ENCODE assay signal across 8 mouse cellular contexts in the genomic region with DNA sequence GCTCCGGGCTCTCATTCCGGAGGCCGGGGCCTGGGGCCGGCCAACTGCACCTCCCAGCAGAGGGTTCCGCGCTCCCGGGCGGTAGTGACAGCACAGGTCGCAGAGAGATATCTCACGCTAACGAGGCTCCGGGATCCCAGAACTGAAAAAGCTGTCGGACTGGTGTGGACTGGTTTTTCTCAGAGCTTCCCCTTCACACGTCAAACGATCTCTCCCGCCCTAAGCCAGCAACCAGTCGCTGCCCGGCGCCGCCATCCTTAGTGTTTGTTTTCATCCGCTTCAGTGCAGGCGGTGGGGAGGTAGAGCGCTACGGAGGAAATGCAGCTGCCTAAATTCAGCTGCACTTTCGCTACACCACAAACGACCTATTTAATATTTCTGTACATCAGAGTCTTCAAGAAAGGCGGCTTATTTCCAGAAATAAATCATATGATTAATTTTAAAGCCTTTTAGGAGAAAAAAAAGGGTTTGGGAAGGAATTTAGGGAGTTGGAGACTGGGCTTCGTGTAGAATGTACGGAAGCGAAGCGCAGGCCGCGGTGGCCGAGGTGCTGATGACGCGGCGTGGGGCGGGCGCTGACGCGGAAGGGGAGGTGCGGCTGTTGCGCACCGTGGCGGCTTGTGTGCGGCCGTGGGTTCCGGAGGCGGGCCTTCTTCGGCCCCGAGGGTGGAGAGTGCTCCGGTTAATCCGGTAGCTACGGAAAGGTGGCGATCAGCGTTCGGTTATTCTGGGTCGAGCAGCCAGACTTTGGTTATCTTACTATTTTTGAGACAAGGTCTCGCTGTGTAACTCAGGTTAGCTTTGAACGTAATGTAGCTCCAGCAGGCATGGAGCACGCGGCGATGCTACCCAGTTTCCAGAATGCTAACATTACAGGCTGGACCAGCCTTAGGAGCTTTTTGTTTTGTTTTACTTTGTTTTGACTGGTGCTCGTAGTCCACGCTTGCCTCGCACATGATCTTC. TPM values are rescaled to one million over a fixed set of nuclear protein-coding genes. Genes with fewer than 3 reads are reported as not detected.
DNase-seq lines count a peak whose midpoint lies in the region; ATAC-seq and TF ChIP-seq lines count a peak whose summit lies in the region.

Gene Atg13 (minus strand): TSS at position 305 of the 963 bp plus-strand sequence.
Gene Harbi1 (plus strand): TSS at position 581 of the 963 bp plus-strand sequence.

- intact Hi-C loops in left cerebral cortex, postnatal 10 days (cut with DNase I) = no loop called here

- TF ChIP-seq CTCF in cortical plate, adult 2 months (IDR thresholded peaks at IDR 0.05; ENCODE audit: extremely low read depth, insufficient read depth, low read length) = no peak

- H3K4me3 ChIP-seq in cortical plate, adult 2 months (ENCODE audit: insufficient read depth, low read length) = peak within 1 kb of the TSS; percentile 71

- peak; percentile 94 for ATAC-seq in activated CD4-positive, CD25-positive, alpha-beta regulatory T cell, adult 4 months
- peak; percentile 95 for ATAC-seq in inflammation-experienced regulatory T-cells, adult 6 months
- ATAC-seq in megakaryocyte-erythroid progenitor cell, adult 5-6 weeks (replicated peaks; ENCODE audit: low FRiP score, low TSS enrichment, poor library complexity, severe bottlenecking) = peak; percentile 98

- DNase-seq in gastrocnemius, postnatal 10 days = peak; percentile 93
- peak; percentile 86 to 96 for DNase-seq in left cerebral cortex, postnatal 10 days (ENCODE audit: extremely low spot score in 1 of 2, low spot score in 2 of 2)
- peak; percentile 94 for DNase-seq in right cerebral cortex, postnatal 25 days
- peak; percentile 88 to 93 for DNase-seq in urinary bladder, postnatal 4 days (ENCODE audit: low spot score in 2 of 2)

- peak within 1 kb of the TSS; percentile 42 for H3K27ac ChIP-seq in cortical plate, adult 2 months (ENCODE audit: insufficient read depth, low read length)

- H3K4me1 ChIP-seq in cortical plate, adult 2 months (ENCODE audit: control insufficient read depth, insufficient read depth, low read length) = peaks cover 5% of the 10 kb centered on the region

- TF ChIP-seq POLR2A in cortical plate, adult 2 months (IDR thresholded peaks at IDR 0.05; ENCODE audit: extremely low read depth, insufficient read depth, low read length) = peak; percentile 81

RNA-seq across cellular contexts. Expression of gene Atg13, which starts in this region (rescaled TPM):
- polyA plus RNA-seq in activated CD4-positive, CD25-positive, alpha-beta regulatory T cell, adult 4 months (2017; shearing (Covaris generic)) = 10 to 100 TPM; 24.4 to 31.2 TPM
- polyA plus RNA-seq in cortical plate, adult 2 months (2012; rRNA removed) = 124 and 132 TPM in 2 replicates
- 10 to 100 TPM; 22.2 to 23.7 TPM for total RNA-seq in gastrocnemius, postnatal 10 days (2021)
- 10 to 100 TPM; 23.5 to 30.7 (median 27.4) TPM for polyA plus RNA-seq in inflammation-experienced regulatory T-cells, adult 6 months (2017; shearing (Covaris generic))
- 10 to 100 TPM; 55.8 to 59.3 TPM for total RNA-seq in left cerebral cortex, postnatal 10 days (2021)
- total RNA-seq in megakaryocyte-erythroid progenitor cell, adult 5-6 weeks (2014; fragmentation: Nextera tagmentation) = 16.3 and 22.0 TPM in 2 replicates
- total RNA-seq in megakaryocyte-erythroid progenitor cell, adult 5-6 weeks (2017) = 7.7 and 10.1 TPM in 2 replicates

RNA-seq across cellular contexts. Expression of gene Harbi1, which starts in this region (rescaled TPM):
- polyA plus RNA-seq in activated CD4-positive, CD25-positive, alpha-beta regulatory T cell, adult 4 months (2017; shearing (Covaris generic)) = 10 to 100 TPM; 13.3 to 13.6 TPM
- 3.4 and 4.6 TPM in 2 replicates for polyA plus RNA-seq in cortical plate, adult 2 months (2012; rRNA removed)
- 1 to 10 TPM; 4.4 TPM for total RNA-seq in gastrocnemius, postnatal 10 days (2021)
- 10 to 100 TPM; 10.1 to 17.8 (median 12.1) TPM for polyA plus RNA-seq in inflammation-experienced regulatory T-cells, adult 6 months (2017; shearing (Covaris generic))
- 1 to 10 TPM; 8.1 to 8.7 TPM for total RNA-seq in left cerebral cortex, postnatal 10 days (2021)
- 6.6 and 8.4 TPM in 2 replicates for total RNA-seq in megakaryocyte-erythroid progenitor cell, adult 5-6 weeks (2014; fragmentation: Nextera tagmentation)
- total RNA-seq in megakaryocyte-erythroid progenitor cell, adult 5-6 weeks (2017) = 10.6 and 15.9 TPM in 2 replicates

Comparison
In these comparisons a context has a peak if more than half of its experiments do, and no peak if none do; other contexts are left out.
1. Peak in every context shown above with its lines: DNase-seq, ATAC-seq, H3K4me3 ChIP-seq and H3K27ac ChIP-seq.